Mouse (Mus musculus) hindbrain, embryonic 13.5 days (tissue): Measurements from ENCODE around the gene Ripor2. TPM values are rescaled to one million over a fixed set of nuclear protein-coding genes. Genes with fewer than 3 reads are reported as not detected.
A peak's percentile ranks its signal among the peaks of the same experiment; 100 is the strongest.

Source experiments
- ATAC-seq: fragments of 200-750 bp; cut with Nextera tagmentation; 2 replicates; pipeline ENCODE4 v1.8.0; 2017; ENCODE audit warnings: moderate TSS enrichment; ENCODE audit not compliant: low FRiP score
- H3K27ac ChIP-seq: fragments of 300-500 bp; sonication (generic); 2 replicates; pipeline ENCODE4 v1.5.1; 2015; ENCODE audit warnings: inconsistent platforms, mild to moderate bottlenecking, moderate library complexity
- H3K27me3 ChIP-seq: fragments of 300-500 bp; sonication (generic); 2 replicates; pipeline ENCODE4 v1.6.1; 2015; ENCODE audit warnings: mild to moderate bottlenecking, inconsistent platforms
- H3K36me3 ChIP-seq: fragments of 300-500 bp; sonication (generic); 2 replicates; pipeline ENCODE4 v1.6.1; 2015; ENCODE audit warnings: mild to moderate bottlenecking, inconsistent platforms
- H3K4me1 ChIP-seq: fragments of 300-500 bp; sonication (generic); replicated peaks from 2 replicates; pipeline ENCODE4 v1.6.1; 2015; ENCODE audit warnings: inconsistent platforms
- H3K4me2 ChIP-seq: fragments of 300-500 bp; sonication (generic); 2 replicates; pipeline ENCODE4 v1.6.1; 2015; ENCODE audit warnings: inconsistent platforms, mild to moderate bottlenecking, moderate library complexity
- H3K4me3 ChIP-seq: fragments of 300-500 bp; sonication (generic); 2 replicates; pipeline ENCODE4 v1.5.1; 2015; ENCODE audit warnings: mild to moderate bottlenecking, inconsistent platforms
- H3K9ac ChIP-seq: fragments of 300-500 bp; sonication (generic); 2 replicates; pipeline ENCODE4 v1.6.1; 2015; ENCODE audit warnings: mild to moderate bottlenecking, inconsistent platforms
- H3K9me3 ChIP-seq: fragments of 300-500 bp; sonication (generic); 2 replicates; pipeline ENCODE4 v1.6.1; 2016; ENCODE audit warnings: inconsistent platforms
- WGBS: fragments of 180-500 bp; shearing (Covaris S2); methylation state at CpG from one replicate; pipeline ENCODE4 v1.1.7; 2015; 5-methylcytosine and 5-hydroxymethylcytosine counted together
- polyA plus RNA-seq: library from polyadenylated mRNA; unstranded; fragments of >200 nt; fragmentation: Nextera tagmentation; extraction: Ambion mirVana; gene quantifications from 2 replicates; pipeline ENCODE4 v1.2.1, GENCODE M21; 2015

The Ripor2 gene
- polyA plus RNA-seq, 1 experiment from 2014 or later, result 24.1 TPM

DNA sequence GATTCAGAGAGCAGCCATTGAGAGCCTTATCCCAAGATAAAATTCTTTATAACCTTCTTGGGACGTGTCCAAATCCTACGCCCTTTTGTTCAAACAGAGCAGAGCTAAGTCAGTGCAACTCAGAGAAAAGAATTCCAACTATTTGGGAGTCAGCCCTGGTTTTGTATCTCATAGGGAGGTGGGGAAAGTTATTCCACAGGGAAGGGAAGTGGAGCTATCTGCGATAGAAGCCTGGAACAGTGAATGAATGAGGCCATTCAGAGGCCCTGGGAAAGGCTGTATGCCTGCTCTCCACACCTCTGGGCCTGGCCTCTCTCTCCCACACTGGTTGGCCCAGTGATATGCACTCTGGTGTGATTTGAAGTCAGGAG is 16.1 kb upstream of the Ripor2 start:
- H3K36me3 ChIP-seq, result no peaks in the 10 kb centered on the region
- 27% methylated on average over 3 of the region's 3 CpGs for WGBS
- peak; percentile 69 for ATAC-seq
- H3K27me3 ChIP-seq, result no peaks in the 10 kb centered on the region
- H3K9me3 ChIP-seq, result no peaks in the 10 kb centered on the region
- no peak overlapping the region for H3K27ac ChIP-seq
- H3K9ac ChIP-seq, result no peak overlapping the region
- H3K4me1 ChIP-seq, result peaks cover 9% of the 10 kb centered on the region; the same call in 1 of the 2 replicates
- no peak overlapping the region for H3K4me3 ChIP-seq
- H3K4me2 ChIP-seq, result no peak overlapping the region

DNA sequence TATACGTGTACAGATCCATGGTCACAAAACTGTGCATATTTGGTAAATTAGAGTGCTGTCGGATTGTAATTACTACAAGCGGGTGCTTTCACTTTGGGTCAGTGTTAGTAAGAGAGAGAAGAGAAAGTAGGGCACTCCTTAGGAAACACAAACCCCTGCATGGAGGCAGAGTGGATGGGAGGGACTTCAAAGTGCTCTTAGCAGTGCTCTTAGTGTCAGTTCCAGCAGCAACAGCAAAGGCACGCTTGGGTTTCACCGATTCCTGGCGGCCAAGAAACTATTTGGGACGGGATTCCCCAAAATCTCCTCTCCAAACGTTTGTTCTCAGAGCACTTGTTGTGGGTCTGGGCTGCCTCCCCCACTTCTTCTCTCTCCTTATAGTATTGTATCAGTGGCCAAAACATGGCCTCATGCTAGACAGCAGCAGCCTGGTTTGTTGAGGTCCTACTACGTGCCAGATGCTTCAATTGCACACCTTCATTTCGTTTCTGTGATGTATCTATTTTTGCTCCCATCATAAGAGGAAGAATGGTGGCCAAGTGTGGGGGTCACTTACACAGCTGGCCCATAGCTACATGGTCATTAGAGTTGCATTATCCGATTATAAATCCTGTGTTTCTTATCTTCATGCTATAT is 14.7 kb upstream of the Ripor2 start:
- H3K27ac ChIP-seq, result no peak overlapping the region
- H3K27me3 ChIP-seq, result no peaks in the 10 kb centered on the region
- H3K4me2 ChIP-seq, result no peak overlapping the region
- no peaks in the 10 kb centered on the region for H3K36me3 ChIP-seq
- H3K4me3 ChIP-seq, result no peak overlapping the region
- ATAC-seq, result no peak
- WGBS, result 90% methylated on average over 11 of the region's 11 CpGs
- peaks cover 9% of the 10 kb centered on the region; the same call in 1 of the 2 replicates for H3K4me1 ChIP-seq
- H3K9ac ChIP-seq, result no peak overlapping the region
- H3K9me3 ChIP-seq, result no peaks in the 10 kb centered on the region

DNA sequence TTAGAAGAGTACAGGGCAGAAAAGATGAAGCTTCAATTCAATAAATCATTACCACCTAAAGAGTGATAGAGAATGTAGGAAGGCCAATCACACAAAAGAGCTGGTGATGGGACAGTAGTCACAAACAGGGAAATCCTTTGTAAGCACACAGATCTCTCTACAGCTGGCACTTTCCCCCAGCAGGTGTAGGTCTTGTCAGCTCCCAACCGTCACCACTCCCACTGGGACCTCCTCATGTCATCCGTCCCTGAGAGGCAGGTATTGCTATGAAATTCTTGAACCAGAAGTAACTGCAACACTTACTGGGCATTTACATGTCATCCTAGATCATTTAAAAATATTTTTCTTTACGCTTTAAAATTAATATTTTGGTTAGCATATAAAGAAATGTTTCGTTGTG is 12.9 kb upstream of the Ripor2 start:
- no peak overlapping the region for H3K4me3 ChIP-seq
- ATAC-seq, result no peak
- H3K27me3 ChIP-seq, result no peaks in the 10 kb centered on the region
- peaks cover 9% of the 10 kb centered on the region; the same call in 1 of the 2 replicates for H3K4me1 ChIP-seq
- H3K9me3 ChIP-seq, result no peaks in the 10 kb centered on the region
- 81% methylated on average over 4 of the region's 4 CpGs for WGBS
- no peak overlapping the region for H3K27ac ChIP-seq
- H3K4me2 ChIP-seq, result no peak overlapping the region
- H3K36me3 ChIP-seq, result no peaks in the 10 kb centered on the region
- no peak overlapping the region for H3K9ac ChIP-seq

DNA sequence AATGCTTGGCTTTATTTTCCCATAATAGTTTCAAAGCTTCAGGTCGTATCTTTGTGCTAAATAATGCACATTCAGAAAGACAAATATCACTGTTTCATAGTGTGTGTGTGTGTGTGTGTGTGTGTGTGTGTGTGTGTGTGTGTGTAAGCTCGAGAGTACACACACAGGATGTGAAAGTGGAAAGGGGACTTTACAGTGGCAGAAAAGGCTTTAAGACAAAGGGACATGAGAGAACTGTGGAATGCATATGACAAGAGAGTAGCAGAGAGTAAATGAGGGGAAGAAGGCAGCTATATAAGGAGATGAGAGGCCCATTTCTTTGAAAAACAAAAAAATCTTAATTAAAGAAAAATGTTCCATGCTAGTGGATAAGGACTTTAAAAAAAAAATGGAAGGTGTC is 11.3 kb upstream of the Ripor2 start:
- peaks cover 7% of the 10 kb centered on the region; the same call in 1 of the 2 replicates for H3K4me1 ChIP-seq
- no peak for ATAC-seq
- H3K9me3 ChIP-seq, result no peaks in the 10 kb centered on the region
- no peaks in the 10 kb centered on the region for H3K36me3 ChIP-seq
- H3K4me3 ChIP-seq, result no peak overlapping the region
- H3K27me3 ChIP-seq, result no peaks in the 10 kb centered on the region
- WGBS, result 59% methylated on average over 2 of the region's 2 CpGs
- H3K9ac ChIP-seq, result no peak overlapping the region
- no peak overlapping the region for H3K27ac ChIP-seq
- no peak overlapping the region for H3K4me2 ChIP-seq

DNA sequence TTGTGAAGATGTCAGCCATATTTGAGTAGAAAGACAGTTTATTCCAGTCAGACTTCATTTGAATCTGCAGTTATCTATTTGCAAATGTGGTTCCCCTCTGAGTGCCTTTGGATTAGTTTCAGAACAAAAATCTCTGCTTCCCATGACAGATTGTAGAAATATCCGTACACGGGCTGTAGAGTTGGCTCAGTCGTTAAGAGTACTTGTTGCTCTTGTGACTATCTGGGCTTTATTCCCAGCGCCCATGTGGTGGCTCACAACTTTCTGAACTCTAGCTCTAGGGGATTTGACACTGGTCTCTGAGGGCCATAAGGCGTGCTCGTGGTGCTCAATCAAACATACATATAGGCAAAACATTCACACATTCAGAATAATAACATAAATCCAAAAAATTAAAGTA is 10.1 kb upstream of the Ripor2 start:
- no peak overlapping the region for H3K4me2 ChIP-seq
- H3K4me3 ChIP-seq, result no peak overlapping the region
- H3K27me3 ChIP-seq, result no peaks in the 10 kb centered on the region
- H3K9me3 ChIP-seq, result no peaks in the 10 kb centered on the region
- WGBS, result 94% methylated on average over 6 of the region's 6 CpGs
- no peak for ATAC-seq
- no peaks in the 10 kb centered on the region for H3K36me3 ChIP-seq
- no peak overlapping the region for H3K27ac ChIP-seq
- peaks cover 14% of the 10 kb centered on the region for H3K4me1 ChIP-seq
- no peak overlapping the region for H3K9ac ChIP-seq

DNA sequence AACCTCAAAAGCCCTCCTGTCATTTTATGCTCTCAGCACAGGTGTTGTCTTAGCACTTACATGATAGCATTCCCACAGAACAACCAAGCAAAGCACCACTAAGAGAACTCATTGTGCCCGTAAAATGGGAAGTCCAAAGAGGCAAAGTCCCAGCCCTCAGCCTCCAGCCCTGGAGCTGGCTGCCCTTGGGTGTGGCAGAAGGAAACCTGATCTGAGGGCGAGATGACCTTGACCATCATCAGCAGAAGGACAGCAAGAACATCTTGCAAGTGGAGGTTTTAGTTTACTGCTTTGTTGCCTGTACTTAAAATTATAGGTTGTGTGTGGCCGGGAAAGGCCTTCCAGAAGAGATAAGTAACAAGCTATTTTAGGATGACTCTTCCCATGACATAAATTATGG is 6.9 kb upstream of the Ripor2 start:
- ATAC-seq, result no peak

DNA sequence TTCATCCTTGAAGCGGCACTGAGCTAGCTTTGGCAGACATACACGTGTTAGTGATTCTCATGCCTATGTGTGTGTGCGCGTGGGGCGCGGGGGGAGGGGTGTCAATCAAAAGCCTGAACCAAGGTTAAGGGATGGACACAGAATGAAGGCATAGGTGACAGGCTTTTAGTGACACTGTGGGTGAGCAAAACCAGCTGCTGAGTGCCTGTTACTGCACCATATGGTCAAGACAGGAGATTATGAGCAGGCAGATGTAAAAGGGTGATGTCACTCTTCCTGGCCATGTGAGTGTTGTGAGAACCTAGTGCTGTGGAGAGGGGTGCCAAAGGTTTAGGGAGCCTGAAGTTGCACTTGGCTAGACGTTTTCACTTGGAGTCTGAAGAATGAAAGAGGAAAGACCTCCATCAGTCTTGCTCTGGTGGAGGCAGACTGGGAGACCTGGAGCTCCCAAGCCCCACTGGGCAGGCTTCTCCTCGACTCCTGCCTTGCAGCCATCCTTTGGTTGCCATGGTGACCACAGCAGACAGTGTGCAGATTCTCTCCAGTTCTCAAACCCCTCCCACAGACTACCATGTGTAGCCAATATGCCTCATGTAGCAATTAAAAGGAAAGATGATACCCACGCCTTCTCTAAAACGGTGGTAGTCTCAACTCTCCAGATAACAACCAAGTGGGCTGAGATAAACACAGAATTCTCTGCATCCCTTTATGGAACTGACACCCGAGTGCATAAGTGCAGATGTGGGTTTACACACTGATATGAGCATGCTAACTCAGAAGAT is 5.5 kb upstream of the Ripor2 start:
- H3K27ac ChIP-seq, result peak overlapping the region; percentile 83
- no peak overlapping the region for H3K4me3 ChIP-seq
- H3K27me3 ChIP-seq, result no peaks in the 10 kb centered on the region
- H3K9me3 ChIP-seq, result no peaks in the 10 kb centered on the region
- ATAC-seq, result peak; percentile 98
- 0 out of 2 replicates have a peak overlapping the region, but pooled peaks have one; percentile 13 for H3K4me2 ChIP-seq
- 49% methylated on average over 11 of the region's 11 CpGs for WGBS
- no peak overlapping the region for H3K9ac ChIP-seq
- no peaks in the 10 kb centered on the region for H3K36me3 ChIP-seq
- H3K4me1 ChIP-seq, result peaks cover 22% of the 10 kb centered on the region

More for the DNA sequence above, 6.9 kb upstream of the Ripor2 start:
- no peaks in the 10 kb centered on the region for H3K9me3 ChIP-seq
- no peak overlapping the region for H3K27ac ChIP-seq
- no peaks in the 10 kb centered on the region for H3K36me3 ChIP-seq
- H3K4me1 ChIP-seq, result peaks cover 19% of the 10 kb centered on the region
- H3K27me3 ChIP-seq, result no peaks in the 10 kb centered on the region
- WGBS, result 87% methylated on average over 3 of the region's 3 CpGs
- H3K9ac ChIP-seq, result no peak overlapping the region
- H3K4me2 ChIP-seq, result no peak overlapping the region
- H3K4me3 ChIP-seq, result no peak overlapping the region

DNA sequence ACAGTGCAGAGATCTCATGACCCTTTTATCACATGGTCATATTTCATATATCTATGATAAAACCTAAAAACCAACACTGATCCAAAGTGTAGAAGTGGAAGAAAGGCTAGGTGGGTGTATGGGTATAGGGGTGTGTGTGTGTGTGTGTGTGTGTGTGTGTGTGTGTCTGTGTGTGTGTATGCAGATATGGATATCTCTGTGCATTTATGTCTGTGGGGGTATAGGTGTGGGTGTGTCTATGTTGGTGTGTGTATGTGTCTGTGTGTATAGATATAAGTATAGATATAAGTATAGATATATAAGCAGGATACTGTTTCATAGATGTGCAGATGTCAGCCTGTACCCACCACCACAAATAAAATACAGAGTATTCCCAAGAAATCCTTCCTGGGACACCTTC is 3.7 kb upstream of the Ripor2 start:
- Histone ChIP-seq H3K4me1 (peaks cover 30% of the 10 kb centered on the region), H3K9me3 (no peaks in the 10 kb centered on the region), H3K27ac (no peak overlapping the region), H3K4me3 (no peak overlapping the region), H3K36me3 (no peaks in the 10 kb centered on the region), H3K27me3 (no peaks in the 10 kb centered on the region), H3K4me2 (no peak overlapping the region), H3K9ac (no peak overlapping the region)
- ATAC-seq, result no peak

DNA sequence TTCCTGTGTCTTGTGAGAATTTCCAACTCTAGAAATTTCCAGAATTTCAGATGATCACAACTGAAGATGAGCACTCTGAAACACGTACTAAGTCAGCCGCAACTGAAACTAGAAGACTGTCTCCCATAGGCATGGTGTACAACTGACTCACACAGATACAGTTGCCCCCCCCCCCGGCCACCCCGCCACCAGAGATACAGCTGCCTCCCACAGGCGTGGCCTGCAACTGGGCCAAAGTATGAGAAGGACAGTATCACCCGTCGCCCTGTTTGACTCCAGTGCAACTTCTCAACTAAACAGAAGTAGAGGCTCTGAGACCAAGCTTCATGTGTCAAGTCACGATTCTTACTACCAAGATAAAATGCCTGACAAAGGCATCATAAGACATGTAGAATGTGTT is 1.2 kb upstream of the Ripor2 start:
- no peaks in the 10 kb centered on the region for H3K9me3 ChIP-seq
- H3K36me3 ChIP-seq, result no peaks in the 10 kb centered on the region
- no peak overlapping the region for H3K4me2 ChIP-seq
- H3K4me1 ChIP-seq, result peaks cover 27% of the 10 kb centered on the region
- H3K27me3 ChIP-seq, result no peaks in the 10 kb centered on the region
- WGBS, result 89% methylated on average over 8 of the region's 8 CpGs
- ATAC-seq, result no peak
- no peak overlapping the region for H3K4me3 ChIP-seq
- no peak overlapping the region for H3K9ac ChIP-seq
- 0 out of 2 replicates have a peak overlapping the region, but pooled peaks have one; percentile 50 for H3K27ac ChIP-seq

DNA sequence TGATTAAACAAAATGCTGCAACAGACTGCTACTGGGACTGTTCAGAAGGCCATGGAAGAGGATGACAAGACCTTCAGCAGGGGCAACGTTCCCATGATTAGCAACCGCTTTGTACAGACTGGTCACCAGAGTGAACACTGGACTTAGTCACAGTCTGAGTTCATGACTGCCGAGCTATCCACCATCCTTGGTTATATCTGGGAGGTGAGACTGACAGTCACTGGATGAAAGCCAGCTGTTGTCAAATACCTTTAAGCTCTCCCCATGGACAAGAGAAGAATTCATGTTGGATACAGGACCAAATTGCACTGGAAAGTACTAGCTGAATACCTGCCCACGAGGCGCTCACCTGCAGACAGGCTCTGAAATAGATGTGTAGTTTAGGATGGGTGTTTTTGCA is 2.4 kb downstream of the Ripor2 start:
- Histone ChIP-seq H3K36me3 (no peaks in the 10 kb centered on the region), H3K27me3 (no peaks in the 10 kb centered on the region), H3K9me3 (no peaks in the 10 kb centered on the region), H3K4me1 (peaks cover 11% of the 10 kb centered on the region; the same call in 1 of the 2 replicates), H3K4me2 (no peak overlapping the region), H3K4me3 (no peak overlapping the region), H3K9ac (no peak overlapping the region), H3K27ac (no peak overlapping the region)
- ATAC-seq, result no peak
- 95% methylated on average over 5 of the region's 5 CpGs for WGBS

DNA sequence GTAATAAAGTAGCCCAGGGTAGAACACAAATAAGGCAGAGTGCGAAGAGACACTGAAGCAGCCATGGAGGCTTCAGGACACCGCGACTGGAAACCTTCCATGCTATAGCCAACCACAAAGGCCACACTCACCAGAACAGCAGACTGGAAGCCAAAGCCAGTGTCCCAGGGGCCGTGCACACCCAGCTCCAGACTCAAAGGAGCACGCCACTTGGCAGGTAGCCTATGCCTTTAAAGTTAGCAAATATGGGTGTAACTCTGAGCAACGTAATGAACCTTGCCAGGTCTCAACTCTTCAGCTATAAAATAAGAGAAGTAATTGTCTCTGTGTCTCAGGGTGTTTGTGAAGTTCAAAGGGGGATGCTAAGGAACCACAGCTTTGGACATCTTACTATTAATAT is 2.9 kb downstream of the Ripor2 start:
- 92% methylated on average over 6 of the region's 6 CpGs for WGBS
- Histone ChIP-seq H3K9ac (no peak overlapping the region), H3K36me3 (no peaks in the 10 kb centered on the region), H3K4me3 (no peak overlapping the region), H3K4me2 (no peak overlapping the region), H3K4me1 (peaks cover 11% of the 10 kb centered on the region; the same call in 1 of the 2 replicates), H3K27me3 (no peaks in the 10 kb centered on the region), H3K9me3 (no peaks in the 10 kb centered on the region), H3K27ac (no peak overlapping the region)
- ATAC-seq, result no peak

DNA sequence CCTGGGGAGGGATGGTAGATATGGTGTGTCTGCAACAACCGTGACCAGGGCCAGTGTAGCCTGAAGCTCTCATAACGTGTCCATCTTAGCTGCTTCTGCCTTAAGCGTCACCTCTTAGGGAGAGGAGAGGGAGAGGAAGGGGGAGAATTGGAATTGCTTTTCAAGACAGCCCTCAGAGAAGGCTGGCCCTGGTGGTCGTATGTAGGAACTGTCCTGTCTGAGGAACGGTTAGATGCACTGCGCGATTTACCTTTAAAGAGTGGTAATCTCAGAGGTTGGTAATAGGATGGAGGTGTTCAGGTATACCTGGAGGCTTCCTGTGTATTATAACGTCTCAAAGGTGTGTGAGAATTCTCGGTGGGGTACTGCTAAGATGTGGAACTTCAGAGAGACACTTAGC is 3.4 kb downstream of the Ripor2 start:
- Histone ChIP-seq H3K9me3 (no peaks in the 10 kb centered on the region), H3K4me2 (no peak overlapping the region), H3K36me3 (no peaks in the 10 kb centered on the region), H3K4me1 (peaks cover 11% of the 10 kb centered on the region; the same call in 1 of the 2 replicates), H3K27me3 (no peaks in the 10 kb centered on the region), H3K4me3 (no peak overlapping the region), H3K27ac (no peak overlapping the region), H3K9ac (no peak overlapping the region)
- ATAC-seq, result no peak
- WGBS, result 69% methylated on average over 9 of the region's 9 CpGs
